Mouse (Mus musculus) CD8-positive naive resting alpha-beta T cell, adult 2 months (primary cell): ENCODE data around the gene Hoxb6.

Experiments
- DNase-seq, 2 experiments: peaks; one replicate each; pipeline ENCODE4 v3.0.0; 2022; ENCODE audit warnings: low read depth in 2 of 2, low spot score in 2 of 2

The Hoxb6 gene

GRCm38 (mm10) chr11:96348988-96349387 is 56.7 kb downstream of the Hoxb6 start:
- no peak for DNase-seq

GRCm38 (mm10) chr11:96349491-96350340 is 57.4 kb downstream of the Hoxb6 start:
- no peak for DNase-seq

- no peak for DNase-seq
These were observed 58.0 kb downstream of the Hoxb6 start, which contains the start of gene Hoxb2 for GRCm38 (mm10) chr11:96350341-96350624. Hoxb2 (plus strand) TSS chr11:96350525.

- no peak for DNase-seq
These were observed 58.5 kb downstream of the Hoxb6 start for GRCm38 (mm10) chr11:96350791-96351190.
